Mouse (Mus musculus) limb, embryonic 13.5 days (tissue): Measurements from ENCODE around the gene Aoc2. TPM values are rescaled to one million over a fixed set of nuclear protein-coding genes. Genes with fewer than 3 reads are reported as not detected.
"Not testable (repeated sequence)": the region's sequence is repeated elsewhere in the genome, so short reads cannot be mapped to it uniquely, and the experiment has no call there.

Experiments
- ATAC-seq: fragments of 200-750 bp; cut with Nextera tagmentation; 2 replicates; pipeline ENCODE4 v1.8.0; 2017; ENCODE audit warnings: low read depth, moderate number of reproducible peaks, moderate TSS enrichment; ENCODE audit not compliant: low FRiP score
- H3K27ac ChIP-seq: fragments of 300-500 bp; sonication (generic); 2 replicates; pipeline ENCODE4 v1.5.1; 2015; ENCODE audit warnings: inconsistent platforms, mild to moderate bottlenecking, moderate library complexity
- H3K27me3 ChIP-seq: fragments of 300-500 bp; sonication (generic); 2 replicates; pipeline ENCODE4 v1.6.1; 2015; ENCODE audit warnings: mild to moderate bottlenecking, inconsistent platforms
- H3K36me3 ChIP-seq: fragments of 300-500 bp; sonication (generic); 2 replicates; pipeline ENCODE4 v1.6.1; 2015; ENCODE audit warnings: inconsistent platforms, mild to moderate bottlenecking, moderate library complexity
- H3K4me1 ChIP-seq: fragments of 300-500 bp; sonication (generic); 2 replicates; pipeline ENCODE4 v1.6.1; 2015; ENCODE audit warnings: inconsistent platforms
- H3K4me2 ChIP-seq: fragments of 300-500 bp; sonication (generic); replicated peaks from 2 replicates; pipeline ENCODE4 v1.6.1; 2015; ENCODE audit warnings: inconsistent platforms, mild to moderate bottlenecking, moderate library complexity
- H3K4me3 ChIP-seq: fragments of 300-500 bp; sonication (generic); 2 replicates; pipeline ENCODE4 v1.5.1; 2015; ENCODE audit warnings: moderate library complexity, mild to moderate bottlenecking, inconsistent platforms
- H3K9ac ChIP-seq: fragments of 300-500 bp; sonication (generic); 2 replicates; pipeline ENCODE4 v1.6.1; 2015; ENCODE audit warnings: mild to moderate bottlenecking, inconsistent platforms
- H3K9me3 ChIP-seq: fragments of 300-500 bp; sonication (generic); 2 replicates; pipeline ENCODE4 v1.6.1; 2016; ENCODE audit warnings: inconsistent platforms
- WGBS: fragments of 180-500 bp; shearing (Covaris S2); methylation state at CpG from one replicate; pipeline ENCODE4 v1.1.7; 2015; 5-methylcytosine and 5-hydroxymethylcytosine counted together
- microRNA-seq: library from miRNA; unstranded; fragments of <30 nt; microRNA quantifications from one replicate; pipeline ENCODE4, GENCODE M21; 2016
- polyA plus RNA-seq: library from polyadenylated mRNA; unstranded; fragments of >200 nt; fragmentation: Nextera tagmentation; extraction: Ambion mirVana; gene quantifications from 2 replicates; pipeline ENCODE4 v1.2.1, GENCODE M21; 2015

Gene Aoc2
- polyA plus RNA-seq, 1 experiment from 2014 or later, result 1.4 TPM

GRCm38 (mm10) chr11:101367326-101367935, 42.6 kb downstream of the Aoc2 start, which contains the start of gene G6pc:
G6pc (plus strand) TSS chr11:101367561.
- Histone ChIP-seq H3K9ac (no peak within 1 kb of the TSS), H3K4me3 (no peak within 1 kb of the TSS), H3K9me3 (no peaks in the 10 kb centered on the region), H3K36me3 (no peaks in the 10 kb centered on the region), H3K27me3 (no peaks in the 10 kb centered on the region), H3K4me1 (no peaks in the 10 kb centered on the region), H3K4me2 (no peak within 1 kb of the TSS), H3K27ac (no peak within 1 kb of the TSS)
- WGBS, result 90% methylated on average over 8 of the region's 8 CpGs
- no peak for ATAC-seq

GRCm38 (mm10) chr11:101370141-101370540, 45.3 kb downstream of the Aoc2 start:
- no peak for ATAC-seq
- no peak overlapping the region for H3K27ac ChIP-seq
- no peaks in the 10 kb centered on the region for H3K36me3 ChIP-seq
- no peak overlapping the region for H3K4me3 ChIP-seq
- H3K9me3 ChIP-seq, result no peaks in the 10 kb centered on the region
- WGBS, result 75% methylated on average over 5 of the region's 5 CpGs
- H3K4me2 ChIP-seq, result no peak overlapping the region
- no peaks in the 10 kb centered on the region for H3K4me1 ChIP-seq
- no peak overlapping the region for H3K9ac ChIP-seq
- no peaks in the 10 kb centered on the region for H3K27me3 ChIP-seq

DNA sequence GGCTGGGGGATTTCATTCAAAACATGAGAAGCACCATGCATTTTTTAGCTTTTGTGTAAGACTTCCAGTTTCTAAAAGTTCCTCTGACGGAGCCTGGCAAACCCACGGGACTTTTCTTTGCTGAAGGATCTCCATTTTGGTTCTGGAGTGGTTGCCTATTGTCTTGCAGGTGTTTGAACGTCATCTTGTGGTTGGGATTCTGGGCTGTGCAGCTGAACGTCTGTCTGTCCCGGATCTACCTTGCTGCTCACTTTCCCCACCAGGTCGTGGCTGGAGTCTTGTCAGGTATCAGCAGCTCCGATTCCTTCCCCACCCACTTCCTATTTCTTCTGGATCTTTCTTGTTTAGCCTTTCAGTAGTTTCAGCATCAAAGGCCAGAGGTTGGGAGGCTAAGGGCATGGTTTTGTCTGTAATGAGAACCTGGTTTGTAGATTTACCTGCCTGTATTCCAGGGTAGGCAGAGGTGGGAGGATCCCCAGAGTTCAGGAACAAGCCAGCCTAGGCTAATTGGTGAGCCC, 49.6 kb downstream of the Aoc2 start:
- Histone ChIP-seq H3K27ac (no peak overlapping the region), H3K9me3 (no peaks in the 10 kb centered on the region), H3K9ac (no peak overlapping the region), H3K36me3 (no peaks in the 10 kb centered on the region), H3K27me3 (no peaks in the 10 kb centered on the region), H3K4me1 (no peaks in the 10 kb centered on the region), H3K4me2 (no peak overlapping the region), H3K4me3 (no peak overlapping the region)
- ATAC-seq, result no peak
- WGBS, result 78% methylated on average over 7 of the region's 7 CpGs

- 91% methylated on average over 8 of the region's 8 CpGs for WGBS
These were observed 53.3 kb downstream of the Aoc2 start for GRCm38 (mm10) chr11:101378196-101378595.

DNA sequence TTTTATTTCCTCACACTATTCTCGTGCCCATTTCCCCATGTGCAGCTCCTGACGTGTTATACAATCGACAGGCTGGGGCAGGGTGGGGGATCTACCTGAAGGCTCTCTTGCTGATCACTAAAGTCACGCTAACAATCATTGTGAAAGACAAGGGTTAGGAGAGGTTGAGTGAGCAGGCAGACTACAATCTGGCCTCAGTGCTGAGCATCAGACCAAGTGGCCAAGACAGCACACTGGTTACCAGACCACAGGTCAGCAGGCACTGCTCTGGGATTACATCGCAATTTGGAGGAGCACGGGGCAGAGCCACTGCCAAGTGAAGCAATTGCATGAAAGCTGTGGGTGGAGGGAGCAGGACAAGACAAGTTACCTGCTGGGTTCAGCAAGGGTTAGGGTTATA, 54.1 kb downstream of the Aoc2 start:
- Histone ChIP-seq H3K4me3 (no peak overlapping the region), H3K27ac (no peak overlapping the region)
- 77% methylated on average over 6 of the region's 6 CpGs for WGBS

More at GRCm38 (mm10) chr11:101378196-101378595, 53.3 kb downstream of the Aoc2 start:
- not testable (repeated sequence) for H3K9ac ChIP-seq, ATAC-seq, H3K4me1 ChIP-seq, H3K27ac ChIP-seq, H3K36me3 ChIP-seq, H3K4me3 ChIP-seq, H3K9me3 ChIP-seq, H3K4me2 ChIP-seq, H3K27me3 ChIP-seq

More for the DNA sequence above, 54.1 kb downstream of the Aoc2 start:
- Histone ChIP-seq H3K9me3 (no peaks in the 10 kb centered on the region), H3K9ac (no peak overlapping the region), H3K36me3 (no peaks in the 10 kb centered on the region), H3K4me2 (no peak overlapping the region), H3K4me1 (no peaks in the 10 kb centered on the region), H3K27me3 (no peaks in the 10 kb centered on the region)
- no peak for ATAC-seq

Small RNAs within 50 kb of the gene (microRNA-seq; reads per million reads assigned to microRNA genes)
- not detected for gene Gm25593

Other genes with a start within 250 kb of the Aoc2 start
- gene Hsd17b1, start 246.7 kb upstream of the Aoc2 start, polyA plus RNA-seq, result 0.28 TPM in 1 of 2 replicates, not detected in the other
- 38.1 and 41.6 TPM in 2 replicates for gene Coasy, start 242.5 kb upstream of the Aoc2 start, polyA plus RNA-seq
- 44.1 and 50.5 TPM in 2 replicates for gene Mlx, start 237.8 kb upstream of the Aoc2 start, polyA plus RNA-seq
- gene Psmc3ip, start 229.6 kb upstream of the Aoc2 start, polyA plus RNA-seq, result 43.0 and 44.5 TPM in 2 replicates
- 18.7 and 20.3 TPM in 2 replicates for gene Retreg3, start 205.2 kb upstream of the Aoc2 start, polyA plus RNA-seq
- 70.5 and 71.1 TPM in 2 replicates for gene Tubg1, start 205.1 kb upstream of the Aoc2 start, polyA plus RNA-seq
- gene Tubg2, start 169.2 kb upstream of the Aoc2 start, polyA plus RNA-seq, result 7.3 and 7.4 TPM in 2 replicates
- gene Cntnap1, start 154.5 kb upstream of the Aoc2 start, polyA plus RNA-seq, result 0.27 and 0.46 TPM in 2 replicates
- gene Plekhh3, start 153.7 kb upstream of the Aoc2 start, polyA plus RNA-seq, result 6.6 and 7.3 TPM in 2 replicates
- 0.10 TPM in 1 of 2 replicates, not detected in the other for gene Ccr10, start 149.6 kb upstream of the Aoc2 start, polyA plus RNA-seq
- gene Ezh1, start 98.6 kb upstream of the Aoc2 start, polyA plus RNA-seq, result 14.6 and 17.5 TPM in 2 replicates
- gene Ramp2, start 79.0 kb upstream of the Aoc2 start, polyA plus RNA-seq, result 72.9 and 74.7 TPM in 2 replicates
- gene Vps25, start 71.4 kb upstream of the Aoc2 start, polyA plus RNA-seq, result 104 and 109 TPM in 2 replicates
- gene Wnk4, start 64.5 kb upstream of the Aoc2 start, polyA plus RNA-seq, result 8.5 and 10.2 TPM in 2 replicates
- 1.7 and 1.9 TPM in 2 replicates for gene Cntd1, start 46.1 kb upstream of the Aoc2 start, polyA plus RNA-seq
- 172 and 175 TPM in 2 replicates for gene Coa3, start 45.9 kb upstream of the Aoc2 start, polyA plus RNA-seq
- gene Becn1, start 22.8 kb upstream of the Aoc2 start, polyA plus RNA-seq, result 124 and 127 TPM in 2 replicates
- gene Psme3, start 8.8 kb upstream of the Aoc2 start, polyA plus RNA-seq, result 136 and 144 TPM in 2 replicates
- gene Aoc3, start 5.5 kb downstream of the Aoc2 start, polyA plus RNA-seq, result 0.20 and 0.31 TPM in 2 replicates
- not detected in 2 replicates for gene G6pc, start 42.5 kb downstream of the Aoc2 start, polyA plus RNA-seq
- gene Aarsd1, start 92.6 kb downstream of the Aoc2 start, polyA plus RNA-seq, result 79.5 and 84.5 TPM in 2 replicates
- 11.5 and 12.6 TPM in 2 replicates for gene Gm27029, start 99.7 kb downstream of the Aoc2 start, polyA plus RNA-seq
- 19.3 and 21.3 TPM in 2 replicates for gene Rundc1, start 100.0 kb downstream of the Aoc2 start, polyA plus RNA-seq
- 15.3 and 15.7 TPM in 2 replicates for gene Ptges3l, start 100.3 kb downstream of the Aoc2 start, polyA plus RNA-seq
- gene Rpl27, start 117.2 kb downstream of the Aoc2 start, polyA plus RNA-seq, result 328 and 347 TPM in 2 replicates
- gene Ifi35, start 123.3 kb downstream of the Aoc2 start, polyA plus RNA-seq, result 8.3 and 9.5 TPM in 2 replicates
- gene Rnd2, start 139.9 kb downstream of the Aoc2 start, polyA plus RNA-seq, result 10.0 and 12.0 TPM in 2 replicates
- gene Vat1, start 141.2 kb downstream of the Aoc2 start, polyA plus RNA-seq, result 35.7 and 39.7 TPM in 2 replicates
- 12.1 and 13.6 TPM in 2 replicates for gene Brca1, start 226.9 kb downstream of the Aoc2 start, polyA plus RNA-seq
- gene Nbr1, start 227.1 kb downstream of the Aoc2 start, polyA plus RNA-seq, result 70.9 and 78.1 TPM in 2 replicates